In the genomic region with DNA sequence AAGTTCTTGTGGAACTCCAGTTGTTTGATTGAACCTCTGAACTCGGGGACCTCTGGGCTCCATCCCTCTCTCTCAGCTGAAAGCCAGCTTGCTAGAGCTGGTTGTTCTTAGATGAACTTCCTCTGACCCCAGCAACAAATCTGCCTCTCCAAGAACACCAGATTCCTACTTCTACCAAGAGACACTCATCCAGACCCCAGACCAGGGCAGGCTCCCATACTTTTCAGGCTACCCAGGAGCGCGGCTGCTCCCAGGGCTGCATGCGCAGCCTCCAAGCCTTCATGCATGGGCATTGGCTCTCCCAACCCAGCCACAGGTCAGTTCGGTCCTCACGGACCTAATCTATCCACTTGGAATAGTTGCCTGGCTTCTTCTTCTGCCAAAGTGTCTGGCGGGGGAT, we compare ENCODE assay signal across 9 mouse cellular contexts. TPM values are rescaled to one million over a fixed set of nuclear protein-coding genes. Genes with fewer than 3 reads are reported as not detected.
DNase-seq lines count a peak whose midpoint lies in the region; ATAC-seq and TF ChIP-seq lines count a peak whose summit lies in the region.
"Had no signal": no experiment of that assay in that cellular context is flagged by ENCODE, and none has a peak within 500 bp of the region (broad histone marks: within the 10 kb centered on the region; RNA-seq: fewer than 3 reads in every experiment).

A gene (plus strand): TSS at position 217 of the 400 bp plus-strand sequence.

- H3K36me3 ChIP-seq in kidney, embryonic 14.5 days (ENCODE audit: control insufficient read depth, insufficient read depth, low read length), result no peaks in the 10 kb centered on the region
- H3K36me3 ChIP-seq in limb, embryonic 14.5 days (ENCODE audit: control insufficient read depth, insufficient read depth, low read length), result no peaks in the 10 kb centered on the region
- H3K36me3 ChIP-seq: G1E had no signal

- no peaks in the 10 kb centered on the region for H3K27me3 ChIP-seq in kidney, embryonic 14.5 days (ENCODE audit: control insufficient read depth, insufficient read depth, low read length)
- H3K27me3 ChIP-seq in limb, embryonic 14.5 days (ENCODE audit: control insufficient read depth, insufficient read depth, low read length), result no peaks in the 10 kb centered on the region

- no peak within 1 kb of the TSS for H3K4me3 ChIP-seq in kidney, embryonic 14.5 days (ENCODE audit: low read length)
- no peak within 1 kb of the TSS for H3K4me3 ChIP-seq in limb, embryonic 14.5 days (replicated peaks; ENCODE audit: low read length)

- no peak within 1 kb of the TSS for H3K9ac ChIP-seq in kidney, embryonic 14.5 days (ENCODE audit: low read depth, low read length)
- H3K9ac ChIP-seq in limb, embryonic 14.5 days (ENCODE audit: low read depth, low read length, severe bottlenecking), result no peak within 1 kb of the TSS

- TF ChIP-seq POLR2A in limb, embryonic 14.5 days (IDR thresholded peaks at IDR 0.05; ENCODE audit: borderline replicate concordance, extremely low read depth, insufficient read depth, insufficient read length), result no peak

- DNase-seq in kidney, postnatal 10 days, result no peak
- DNase-seq in adrenal gland, postnatal 4 days (ENCODE audit: low spot score in 2 of 2), result no peak
- DNase-seq in heart, postnatal 36 days, result no peak
- DNase-seq in limb, embryonic 14.5 days (ENCODE audit: low spot score), result no peak
- DNase-seq in spleen, postnatal 10 days (ENCODE audit: low spot score in 2 of 2), result no peak
- DNase-seq in right cerebral cortex, postnatal 36 days (ENCODE audit: low spot score in 2 of 2), result no peak
- no peak for DNase-seq in thymus, postnatal 14 days

- H3K27ac ChIP-seq in kidney, embryonic 14.5 days (ENCODE audit: low read depth, low read length), result peak within 1 kb of the TSS; percentile 51
- 0 out of 2 replicates have a peak within 1 kb of the TSS, but pooled peaks have one; percentile 15 for H3K27ac ChIP-seq in limb, embryonic 14.5 days (replicated peaks; ENCODE audit: low read depth, low read length)

- peak; percentile 52; the same call in 1 of the 2 replicates for ATAC-seq in kidney, embryonic 14.5 days (ENCODE audit: low FRiP score, low TSS enrichment)
- no peak for ATAC-seq in limb, embryonic 14.5 days (ENCODE audit: low FRiP score, low read depth)

- peaks cover 21% of the 10 kb centered on the region for H3K4me1 ChIP-seq in kidney, embryonic 14.5 days (ENCODE audit: control insufficient read depth, insufficient read depth, low read length)
- H3K4me1 ChIP-seq in limb, embryonic 14.5 days (ENCODE audit: control insufficient read depth, insufficient read depth, low read length), result peaks cover 17% of the 10 kb centered on the region

- H3K4me2 ChIP-seq in kidney, embryonic 14.5 days (replicated peaks; ENCODE audit: low read depth, low read length), result no peak within 1 kb of the TSS
- H3K4me2 ChIP-seq in limb, embryonic 14.5 days (replicated peaks; ENCODE audit: low read depth, low read length, severe bottlenecking), result no peak within 1 kb of the TSS

- no peaks in the 10 kb centered on the region for H3K9me3 ChIP-seq in kidney, embryonic 14.5 days (ENCODE audit: control insufficient read depth, low read length)
- H3K9me3 ChIP-seq in limb, embryonic 14.5 days (ENCODE audit: control insufficient read depth, low read length), result no peaks in the 10 kb centered on the region
- H3K9me3 ChIP-seq: G1E had no signal

- 53% methylated on average over 7 of the region's 7 CpGs for WGBS in kidney, embryonic 14.5 days
- WGBS in limb, embryonic 14.5 days, result 69% methylated on average over 7 of the region's 7 CpGs

- intact Hi-C loops in heart, postnatal 36 days (cut with DNase I), result loop anchor here (5.0 kb wide), 1 partner anchor 176 kb away; no protein-coding TSS in a partner anchor

RNA-seq across cellular contexts. Expression of the gene that starts here (rescaled TPM):
- 2,297 and 2,617 TPM in 2 replicates for polyA plus RNA-seq in kidney, embryonic 14.5 days (2014; fragmentation: Nextera tagmentation; extraction: Ambion mirVana)
- total RNA-seq in adrenal gland, postnatal 4 days (2021), result 100 to 1,000 TPM; 359 to 373 TPM
- 10 to 100 TPM; 12.0 to 15.5 TPM for total RNA-seq in heart, postnatal 36 days (2021)
- 3,348 and 4,195 TPM in 2 replicates for polyA plus RNA-seq in limb, embryonic 14.5 days (2012; rRNA removed)
- 2,178 and 2,321 TPM in 2 replicates for polyA plus RNA-seq in limb, embryonic 14.5 days (2014; fragmentation: Nextera tagmentation; extraction: Ambion mirVana)

Comparison
In these comparisons a context has a peak if more than half of its experiments do, and no peak if none do; other contexts are left out.
1. RNA of the gene that starts here (total RNA-seq): 359 to 373 TPM in adrenal gland, postnatal 4 days; 12.0 to 15.5 TPM in heart, postnatal 36 days; every median in the first group is over 10 times any median in the second.